Mouse (Mus musculus) lung, adult 2 months (tissue): ENCODE results near the gene Nck1.

Experiments
- CTCF ChIP-seq: fragments of 200-500 bp; IDR thresholded peaks from 2 replicates; pipeline ENCODE4 v1.5.1; 2011; ENCODE audit warnings: mild to moderate bottlenecking, low read length, control low read depth; ENCODE audit not compliant: insufficient read depth
- POLR2A ChIP-seq: fragments of 200-500 bp; IDR thresholded peaks from 2 replicates; pipeline ENCODE4 v1.6.1; 2011; ENCODE audit warnings: low read depth, mild to moderate bottlenecking, control low read depth, low read length, borderline replicate concordance; ENCODE audit errors: extremely low read depth

DNA sequence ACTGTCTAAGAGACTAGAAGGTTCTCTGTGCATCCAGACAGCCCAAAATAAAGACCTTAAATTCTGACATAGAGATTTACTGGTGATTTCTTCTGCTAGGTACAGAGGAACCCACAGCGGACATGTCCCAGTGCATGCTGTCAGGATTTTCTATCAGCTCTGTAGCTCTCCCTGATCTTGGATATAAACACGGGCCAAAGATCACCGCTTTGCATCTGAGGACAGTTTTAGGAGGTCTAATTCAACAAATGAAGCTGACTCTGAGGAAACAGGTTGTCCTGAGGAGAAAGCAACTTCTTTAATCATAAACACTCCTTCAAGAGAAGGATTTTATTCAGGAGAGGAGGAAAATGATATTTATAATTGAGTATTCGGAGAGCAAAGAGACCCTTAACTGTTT is 38.1 kb upstream of the Nck1 start:
- no peak for TF ChIP-seq CTCF
- TF ChIP-seq POLR2A, result no peak
